Mouse (Mus musculus): ENCODE results near the gene Il25. TPM values are rescaled to one million over a fixed set of nuclear protein-coding genes. Genes with fewer than 3 reads are reported as not detected.

Gene Il25
- polyA plus RNA-seq, 1 experiment, result not detected

GRCm38 (mm10) chr14:54978664-54979063 lies 46.2 kb downstream of the Il25 start:
- H3K4me1 ChIP-seq (ENCODE audit: control insufficient read depth, insufficient read depth, insufficient read length, low read length), result no peaks in the 10 kb centered on the region
- H3K4me3 ChIP-seq (ENCODE audit: insufficient read depth, low read depth, low read length), result no peak overlapping the region
- H3K27ac ChIP-seq (replicated peaks; ENCODE audit: low read depth, low read length), result no peak overlapping the region

GRCm38 (mm10) chr14:54981934-54982333 lies 49.4 kb downstream of the Il25 start:
- Histone ChIP-seq H3K27ac (replicated peaks; ENCODE audit: low read depth, low read length) (no peak overlapping the region), H3K4me1 (ENCODE audit: control insufficient read depth, insufficient read depth, insufficient read length, low read length) (no peaks in the 10 kb centered on the region)

More at GRCm38 (mm10) chr14:54981934-54982333, 49.4 kb downstream of the Il25 start:
- no peak overlapping the region for H3K4me3 ChIP-seq (ENCODE audit: insufficient read depth, low read depth, low read length)

Other genes with a start within 250 kb of the Il25 start
- 33.3 and 43.1 TPM in 2 replicates for gene 1700123O20Rik, start 246.5 kb upstream of the Il25 start, polyA plus RNA-seq (2012; ENCODE audit: insufficient read depth, insufficient read length, missing spikeins)
- 47.2 and 50.6 TPM in 2 replicates for gene Acin1, start 245.8 kb upstream of the Il25 start, polyA plus RNA-seq (2012; ENCODE audit: insufficient read depth, insufficient read length, missing spikeins)
- gene Gm29776, start 233.9 kb upstream of the Il25 start, polyA plus RNA-seq (2012; ENCODE audit: insufficient read depth, insufficient read length, missing spikeins), result not detected in 2 replicates
- not detected in 2 replicates for gene Cebpe, start 220.5 kb upstream of the Il25 start, polyA plus RNA-seq (2012; ENCODE audit: insufficient read depth, insufficient read length, missing spikeins)
- gene Slc7a8, start 150.7 kb upstream of the Il25 start, polyA plus RNA-seq (2012; ENCODE audit: insufficient read depth, insufficient read length, missing spikeins), result 2.4 and 2.8 TPM in 2 replicates
- 1.5 and 2.0 TPM in 2 replicates for gene Rnf212b, start 118.6 kb upstream of the Il25 start, polyA plus RNA-seq (2012; ENCODE audit: insufficient read depth, insufficient read length, missing spikeins)
- gene Homez, start 61.7 kb upstream of the Il25 start, polyA plus RNA-seq (2012; ENCODE audit: insufficient read depth, insufficient read length, missing spikeins), result 3.3 and 4.6 TPM in 2 replicates
- gene Ppp1r3e, start 55.1 kb upstream of the Il25 start, polyA plus RNA-seq (2012; ENCODE audit: insufficient read depth, insufficient read length, missing spikeins), result 15.9 and 20.3 TPM in 2 replicates
- gene Bcl2l2, start 49.3 kb upstream of the Il25 start, polyA plus RNA-seq (2012; ENCODE audit: insufficient read depth, insufficient read length, missing spikeins), result 26.3 and 28.2 TPM in 2 replicates
- gene Gm20521, start 49.3 kb upstream of the Il25 start, polyA plus RNA-seq (2012; ENCODE audit: insufficient read depth, insufficient read length, missing spikeins), result not detected in 2 replicates
- gene Pabpn1, start 40.2 kb upstream of the Il25 start, polyA plus RNA-seq (2012; ENCODE audit: insufficient read depth, insufficient read length, missing spikeins), result 75.5 and 89.7 TPM in 2 replicates
- 4.9 and 6.6 TPM in 2 replicates for gene Slc22a17, start 19.6 kb upstream of the Il25 start, polyA plus RNA-seq (2012; ENCODE audit: insufficient read depth, insufficient read length, missing spikeins)
- gene Efs, start 6.6 kb upstream of the Il25 start, polyA plus RNA-seq (2012; ENCODE audit: insufficient read depth, insufficient read length, missing spikeins), result 2.6 and 3.4 TPM in 2 replicates
- 1.8 and 3.3 TPM in 2 replicates for gene Cmtm5, start 3.6 kb downstream of the Il25 start, polyA plus RNA-seq (2012; ENCODE audit: insufficient read depth, insufficient read length, missing spikeins)
- not detected in 2 replicates for gene Myh6, start 34.2 kb downstream of the Il25 start, polyA plus RNA-seq (2012; ENCODE audit: insufficient read depth, insufficient read length, missing spikeins)
- not detected in 2 replicates for gene Gm17428, start 44.2 kb downstream of the Il25 start, polyA plus RNA-seq (2012; ENCODE audit: insufficient read depth, insufficient read length, missing spikeins)
- gene Myh7, start 61.9 kb downstream of the Il25 start, polyA plus RNA-seq (2012; ENCODE audit: insufficient read depth, insufficient read length, missing spikeins), result 12.0 and 23.5 TPM in 2 replicates
- gene Ngdn, start 82.8 kb downstream of the Il25 start, polyA plus RNA-seq (2012; ENCODE audit: insufficient read depth, insufficient read length, missing spikeins), result 22.0 and 27.3 TPM in 2 replicates
- 2.3 and 2.5 TPM in 2 replicates for gene Zfhx2, start 159.6 kb downstream of the Il25 start, polyA plus RNA-seq (2012; ENCODE audit: insufficient read depth, insufficient read length, missing spikeins)
- gene Thtpa, start 162.1 kb downstream of the Il25 start, polyA plus RNA-seq (2012; ENCODE audit: insufficient read depth, insufficient read length, missing spikeins), result 9.0 and 15.6 TPM in 2 replicates
- gene Ap1g2, start 173.9 kb downstream of the Il25 start, polyA plus RNA-seq (2012; ENCODE audit: insufficient read depth, insufficient read length, missing spikeins), result 16.9 and 20.8 TPM in 2 replicates
- gene Jph4, start 184.2 kb downstream of the Il25 start, polyA plus RNA-seq (2012; ENCODE audit: insufficient read depth, insufficient read length, missing spikeins), result not detected in 2 replicates